Mouse (Mus musculus) heart, embryonic 10.5 days (tissue): ENCODE data around the gene Fam169b. TPM values are rescaled to one million over a fixed set of nuclear protein-coding genes. Genes with fewer than 3 reads are reported as not detected.

Experiments used
- DNase-seq: peaks from one replicate; pipeline ENCODE4 v3.0.0-alpha.2; 2017; ENCODE audit warnings: low spot score
- H3K27ac ChIP-seq: fragments of 300-500 bp; sonication (generic); 2 replicates; pipeline ENCODE4 v1.5.1; 2016; ENCODE audit warnings: mild to moderate bottlenecking
- H3K27me3 ChIP-seq: fragments of 300-500 bp; sonication (generic); 2 replicates; pipeline ENCODE4 v1.6.1; 2016; ENCODE audit warnings: mild to moderate bottlenecking; ENCODE audit not compliant: poor library complexity, insufficient read depth, severe bottlenecking
- H3K36me3 ChIP-seq: fragments of 300-500 bp; sonication (generic); 2 replicates; pipeline ENCODE4 v1.6.1; 2016; ENCODE audit warnings: mild to moderate bottlenecking, moderate library complexity
- H3K4me1 ChIP-seq: fragments of 300-500 bp; sonication (generic); 2 replicates; pipeline ENCODE4 v1.6.1; 2016; ENCODE audit warnings: mild to moderate bottlenecking
- H3K4me3 ChIP-seq: fragments of 300-500 bp; sonication (generic); 2 replicates; pipeline ENCODE4 v1.5.1; 2016; ENCODE audit warnings: mild to moderate bottlenecking, moderate library complexity
- H3K9me3 ChIP-seq: fragments of 300-500 bp; sonication (generic); 2 replicates; pipeline ENCODE4 v1.6.1; 2016; ENCODE audit warnings: mild to moderate bottlenecking, moderate library complexity
- WGBS: fragments of 180-500 bp; shearing (Covaris S2); methylation state at CpG from one replicate; pipeline ENCODE4 v1.1.7; 2016; 5-methylcytosine and 5-hydroxymethylcytosine counted together
- polyA plus RNA-seq: library from polyadenylated mRNA; unstranded; fragments of >200 nt; fragmentation: Nextera tagmentation; extraction: Ambion mirVana; gene quantifications from 2 replicates; pipeline ENCODE4 v1.2.1, GENCODE M21; 2016

Gene Fam169b
- polyA plus RNA-seq = 0.19 and 0.28 TPM in 2 replicates

- peaks cover 9% of the 10 kb centered on the region for H3K4me1 ChIP-seq
- H3K9me3 ChIP-seq = no peaks in the 10 kb centered on the region
- DNase-seq = no peak
- H3K4me3 ChIP-seq = no peak within 1 kb of the TSS
- H3K36me3 ChIP-seq = no peaks in the 10 kb centered on the region
- no peak within 1 kb of the TSS for H3K27ac ChIP-seq
- H3K27me3 ChIP-seq = peaks cover 45% of the 10 kb centered on the region
Observed at GRCm38 (mm10) chr7:68273515-68273914, at the start of gene Fam169b. TSS of gene Fam169b (plus strand) at chr7:68273839.

GRCm38 (mm10) chr7:68224006-68224405 is 49.6 kb upstream of the Fam169b start:
- no peak overlapping the region for H3K4me3 ChIP-seq
- peaks cover 25% of the 10 kb centered on the region for H3K4me1 ChIP-seq
- no peak for DNase-seq
- H3K27ac ChIP-seq = no peak overlapping the region
- 87% methylated on average over 5 of the region's 5 CpGs for WGBS
- no peaks in the 10 kb centered on the region for H3K27me3 ChIP-seq
- H3K9me3 ChIP-seq = no peaks in the 10 kb centered on the region
- peaks cover 76% of the 10 kb centered on the region for H3K36me3 ChIP-seq

GRCm38 (mm10) chr7:68225427-68226054 is 48.1 kb upstream of the Fam169b start:
- H3K36me3 ChIP-seq = peaks cover 72% of the 10 kb centered on the region
- no peak overlapping the region for H3K4me3 ChIP-seq
- WGBS = 84% methylated on average over 9 of the region's 9 CpGs
- no peaks in the 10 kb centered on the region for H3K27me3 ChIP-seq
- DNase-seq = no peak
- H3K4me1 ChIP-seq = peaks cover 30% of the 10 kb centered on the region
- H3K27ac ChIP-seq = no peak overlapping the region
- H3K9me3 ChIP-seq = no peaks in the 10 kb centered on the region

GRCm38 (mm10) chr7:68227021-68227420 is 46.6 kb upstream of the Fam169b start:
- no peaks in the 10 kb centered on the region for H3K27me3 ChIP-seq
- H3K27ac ChIP-seq = no peak overlapping the region
- H3K9me3 ChIP-seq = no peaks in the 10 kb centered on the region
- whole genome bisulfite sequencing = 87% methylated on average over 11 of the region's 11 CpGs
- no peak overlapping the region for H3K4me3 ChIP-seq
- H3K4me1 ChIP-seq = peaks cover 35% of the 10 kb centered on the region
- DNase-seq = no peak
- H3K36me3 ChIP-seq = peaks cover 74% of the 10 kb centered on the region

- H3K9me3 ChIP-seq = no peaks in the 10 kb centered on the region
- WGBS = 78% methylated on average over 4 of the region's 4 CpGs
- peaks cover 33% of the 10 kb centered on the region for H3K4me1 ChIP-seq
- no peak for DNase-seq
- no peak overlapping the region for H3K4me3 ChIP-seq
- no peaks in the 10 kb centered on the region for H3K27me3 ChIP-seq
- H3K27ac ChIP-seq = no peak overlapping the region
- H3K36me3 ChIP-seq = peaks cover 68% of the 10 kb centered on the region
Observed at GRCm38 (mm10) chr7:68227621-68228020, 46.0 kb upstream of the Fam169b start.

- H3K4me3 ChIP-seq = no peak overlapping the region
- no peaks in the 10 kb centered on the region for H3K9me3 ChIP-seq
- H3K27me3 ChIP-seq = no peaks in the 10 kb centered on the region
- peaks cover 62% of the 10 kb centered on the region for H3K36me3 ChIP-seq
- H3K4me1 ChIP-seq = peaks cover 27% of the 10 kb centered on the region
- DNase-seq = no peak
- H3K27ac ChIP-seq = no peak overlapping the region
- 37% methylated on average over 6 of the region's 6 CpGs for WGBS
Observed at GRCm38 (mm10) chr7:68228491-68228890, 45.1 kb upstream of the Fam169b start.

GRCm38 (mm10) chr7:68230831-68231230 is 42.8 kb upstream of the Fam169b start:
- Histone ChIP-seq H3K36me3 (peaks cover 41% of the 10 kb centered on the region), H3K27me3 (no peaks in the 10 kb centered on the region), H3K9me3 (no peaks in the 10 kb centered on the region), H3K4me1 (peaks cover 30% of the 10 kb centered on the region), H3K4me3 (no peak overlapping the region), H3K27ac (no peak overlapping the region)
- 92% methylated on average over 9 of the region's 9 CpGs for WGBS
- no peak for DNase-seq

GRCm38 (mm10) chr7:68232521-68232920 is 41.1 kb upstream of the Fam169b start:
- no peaks in the 10 kb centered on the region for H3K27me3 ChIP-seq
- H3K27ac ChIP-seq = no peak overlapping the region
- H3K4me3 ChIP-seq = no peak overlapping the region
- no peak for DNase-seq
- H3K4me1 ChIP-seq = peaks cover 34% of the 10 kb centered on the region
- H3K9me3 ChIP-seq = no peaks in the 10 kb centered on the region
- H3K36me3 ChIP-seq = peaks cover 24% of the 10 kb centered on the region
- 92% methylated on average over 5 of the region's 5 CpGs for WGBS

- Histone ChIP-seq H3K27me3 (no peaks in the 10 kb centered on the region; the same call in 1 of the 2 replicates), H3K4me1 (peaks cover 26% of the 10 kb centered on the region), H3K36me3 (peaks cover 21% of the 10 kb centered on the region), H3K9me3 (no peaks in the 10 kb centered on the region), H3K27ac (no peak overlapping the region), H3K4me3 (0 out of 2 replicates have a peak overlapping the region, but pooled peaks have one; percentile 9)
- WGBS = 22% methylated on average over 13 of the region's 13 CpGs
- peak; percentile 89 for DNase-seq
Observed at GRCm38 (mm10) chr7:68233619-68234223, 39.9 kb upstream of the Fam169b start.

- H3K36me3 ChIP-seq = peaks cover under 1% of the 10 kb centered on the region; the same call in 1 of the 2 replicates
- peaks cover 10% of the 10 kb centered on the region for H3K27me3 ChIP-seq
- H3K9me3 ChIP-seq = no peaks in the 10 kb centered on the region
- H3K4me3 ChIP-seq = no peak overlapping the region
- H3K27ac ChIP-seq = no peak overlapping the region
- 91% methylated on average over 8 of the region's 8 CpGs for WGBS
- no peak for DNase-seq
- H3K4me1 ChIP-seq = peaks cover 15% of the 10 kb centered on the region
Observed at GRCm38 (mm10) chr7:68236817-68237216, 36.8 kb upstream of the Fam169b start.

GRCm38 (mm10) chr7:68239220-68239827 is 34.3 kb upstream of the Fam169b start:
- Histone ChIP-seq H3K36me3 (no peaks in the 10 kb centered on the region), H3K27me3 (peaks cover 10% of the 10 kb centered on the region), H3K4me1 (0 out of 2 replicates have a peak, but pooled peaks cover 6% of the 10 kb centered on the region), H3K9me3 (no peaks in the 10 kb centered on the region), H3K4me3 (no peak overlapping the region), H3K27ac (no peak overlapping the region)
- 39% methylated on average over 11 of the region's 11 CpGs for WGBS
- no peak for DNase-seq

- Histone ChIP-seq H3K9me3 (no peaks in the 10 kb centered on the region), H3K36me3 (no peaks in the 10 kb centered on the region), H3K27ac (no peak overlapping the region), H3K4me1 (0 out of 2 replicates have a peak, but pooled peaks cover 6% of the 10 kb centered on the region), H3K4me3 (no peak overlapping the region), H3K27me3 (peaks cover 10% of the 10 kb centered on the region)
- 86% methylated on average over 9 of the region's 9 CpGs for WGBS
- DNase-seq = no peak
Observed at GRCm38 (mm10) chr7:68241205-68241604, 32.4 kb upstream of the Fam169b start.

- Histone ChIP-seq H3K27me3 (peaks cover 4% of the 10 kb centered on the region; the same call in 1 of the 2 replicates), H3K4me1 (no peaks in the 10 kb centered on the region), H3K27ac (no peak overlapping the region), H3K9me3 (no peaks in the 10 kb centered on the region), H3K36me3 (no peaks in the 10 kb centered on the region), H3K4me3 (no peak overlapping the region)
- WGBS = 40% methylated on average over 4 of the region's 4 CpGs
- DNase-seq = no peak
Observed at GRCm38 (mm10) chr7:68245681-68246080, 28.0 kb upstream of the Fam169b start.
